Mouse (Mus musculus) E14TG2a.4 (cell line): ENCODE measurements around the gene Nrxn1.

Source experiments
- CTCF ChIP-seq: conservative IDR thresholded peaks from 2 replicates; pipeline ENCODE4 v1.5.1; 2014; ENCODE audit warnings: low read length
- POU5F1 ChIP-seq: IDR thresholded peaks from 2 replicates; pipeline ENCODE4 v1.6.1; 2014; ENCODE audit warnings: low read length, borderline replicate concordance

GRCm38 (mm10) chr17:90419615-90420014 lies 673.3 kb downstream of the Nrxn1 start:
- no peak for TF ChIP-seq POU5F1
- no peak for TF ChIP-seq CTCF
